12 mouse cellular contexts compared by ENCODE assay signal in genomic region chr3:33737496-33737895, GRCm38 (mm10).
"Had no signal": no experiment of that assay in that cellular context is flagged by ENCODE, and none has a peak within 500 bp of the region (broad histone marks: within the 10 kb centered on the region; RNA-seq: fewer than 3 reads in every experiment).

No protein-coding gene starts in this region.

- H3K27me3 ChIP-seq: liver, embryonic 13.5 days had no signal

- H3K9me3 ChIP-seq: liver, embryonic 13.5 days had no signal

- H3K4me2 ChIP-seq: liver, embryonic 13.5 days; midbrain, embryonic 11.5 days had no signal

- H3K36me3 ChIP-seq: liver, embryonic 13.5 days had no signal

- H3K9ac ChIP-seq: liver, embryonic 13.5 days had no signal

- H3K4me3 ChIP-seq: layer of hippocampus, adult 2 months; left cerebral cortex, adult 2 months; liver, embryonic 13.5 days had no signal

- DNase-seq: kidney, postnatal 25 days; layer of hippocampus, adult 9-11 months; liver, embryonic 13.5 days; lung, adult 2 months; lung, postnatal 14 days; lung, postnatal 4 days; midbrain, embryonic 14.5 days; thymus, adult 18-20 months; thymus, postnatal 36 days had no signal

- H3K27ac ChIP-seq: layer of hippocampus, adult 2 months; left cerebral cortex, adult 2 months; liver, embryonic 13.5 days had no signal

- H3K4me1 ChIP-seq: liver, embryonic 13.5 days had no signal
